Mouse (Mus musculus) cerebellum, adult 2 months (tissue): ENCODE measurements at regions not wholly inside any gene's neighbourhood (a gene's known extent, or its start where the extent isn't known, plus 50 kb on each side); places are given as distances from the start of the nearest gene placed in this dataset.

Experiments
- DNase-seq, 2 experiments: peaks; one replicate each; pipeline ENCODE4 v3.0.0; 2021
- H3K27ac ChIP-seq: fragments of 200-500 bp; 2 replicates; pipeline ENCODE4 v1.5.1; 2012; ENCODE audit warnings: low read length, control low read depth, inconsistent platforms; ENCODE audit not compliant: insufficient read depth
- H3K27me3 ChIP-seq: fragments of 200-500 bp; 2 replicates; pipeline ENCODE4 v1.6.1; 2012; ENCODE audit warnings: inconsistent platforms, mild to moderate bottlenecking, low read length, moderate library complexity; ENCODE audit not compliant: control insufficient read depth, insufficient read depth
- H3K4me1 ChIP-seq: fragments of 200-500 bp; 2 replicates; pipeline ENCODE4 v1.6.1; 2011; ENCODE audit warnings: low read length; ENCODE audit not compliant: control insufficient read depth, insufficient read depth
- H3K4me3 ChIP-seq: fragments of 200-500 bp; replicated peaks from 2 replicates; pipeline ENCODE3; 2011; ENCODE audit warnings: mild to moderate bottlenecking, low read depth, low read length, control low read depth; ENCODE audit not compliant: insufficient read depth
- CTCF ChIP-seq: fragments of 200-500 bp; IDR thresholded peaks from 2 replicates; pipeline ENCODE4 v1.5.1; 2011; ENCODE audit warnings: low read depth, mild to moderate bottlenecking, control low read depth, low read length, moderate library complexity, borderline replicate concordance; ENCODE audit not compliant: insufficient read depth
- POLR2A ChIP-seq: fragments of 200-500 bp; IDR thresholded peaks from 2 replicates; pipeline ENCODE4 v1.6.1; 2011; ENCODE audit warnings: low read length, control low read depth, borderline replicate concordance; ENCODE audit not compliant: insufficient read depth
- WGBS: fragments of 180-500 bp; shearing (Covaris S2); methylation state at CpG from one replicate; pipeline ENCODE4 v1.1.7; 2018; 5-methylcytosine and 5-hydroxymethylcytosine counted together

- DNase-seq = no peak
- TF ChIP-seq CTCF (no peak), POLR2A (no peak)
Observed at GRCm38 (mm10) chr4:140297912-140298620, 51.5 kb upstream of the Igsf21 start.

More at GRCm38 (mm10) chr4:140297912-140298620, 51.5 kb upstream of the Igsf21 start:
- H3K27me3 ChIP-seq = no peaks in the 10 kb centered on the region
- no peak overlapping the region for H3K27ac ChIP-seq
- 48% methylated on average over 18 of the region's 18 CpGs for WGBS
- peaks cover 3% of the 10 kb centered on the region for H3K4me1 ChIP-seq
- no peak overlapping the region for H3K4me3 ChIP-seq
